Mouse (Mus musculus) layer of hippocampus, postnatal 36 days (tissue): ENCODE results near the gene Abl1. TPM values are rescaled to one million over a fixed set of nuclear protein-coding genes. Genes with fewer than 3 reads are reported as not detected.
A peak's percentile ranks its signal among the peaks of the same experiment; 100 is the strongest.

Experiments
- DNase-seq, 2 experiments: peaks; one replicate each; pipeline ENCODE4 v3.0.0; 2022
- total RNA-seq, 2 experiments: library from RNA; stranded (reverse); gene quantifications; 2 replicates each; pipeline ENCODE4 v1.2.3; 2021

Abl1 gene
- total RNA-seq, 2 experiments from 2014 or later: 44.8 to 46.3 TPM

DNA sequence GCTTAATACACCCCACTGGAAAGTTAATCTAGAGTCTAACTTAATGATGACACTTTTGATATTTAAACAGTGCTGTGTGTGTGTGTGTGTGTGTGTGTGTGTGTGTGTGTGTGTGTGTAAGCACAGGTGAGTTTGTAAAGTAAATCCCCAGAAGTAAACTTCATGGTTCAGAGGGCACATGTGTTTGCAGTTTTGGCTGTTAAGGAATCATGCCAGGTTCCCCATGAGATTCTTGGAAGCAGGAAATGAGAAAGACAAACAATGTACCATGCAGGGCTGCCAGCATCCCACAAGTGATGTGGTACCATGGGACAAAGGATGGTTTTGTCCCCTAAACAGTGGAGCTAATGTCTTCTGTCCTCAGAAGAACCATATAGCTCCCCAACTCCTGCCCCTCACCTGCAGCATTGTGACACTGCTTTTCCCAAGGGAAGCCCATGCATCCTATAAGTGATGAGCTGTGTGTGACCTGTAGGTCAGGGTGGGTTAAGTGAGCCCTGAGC is 57.6 kb downstream of the Abl1 start:
- no peak for DNase-seq

- DNase-seq: no peak
Measured at GRCm38 (mm10) chr2:31746835-31747234, 58.7 kb downstream of the Abl1 start.

DNA sequence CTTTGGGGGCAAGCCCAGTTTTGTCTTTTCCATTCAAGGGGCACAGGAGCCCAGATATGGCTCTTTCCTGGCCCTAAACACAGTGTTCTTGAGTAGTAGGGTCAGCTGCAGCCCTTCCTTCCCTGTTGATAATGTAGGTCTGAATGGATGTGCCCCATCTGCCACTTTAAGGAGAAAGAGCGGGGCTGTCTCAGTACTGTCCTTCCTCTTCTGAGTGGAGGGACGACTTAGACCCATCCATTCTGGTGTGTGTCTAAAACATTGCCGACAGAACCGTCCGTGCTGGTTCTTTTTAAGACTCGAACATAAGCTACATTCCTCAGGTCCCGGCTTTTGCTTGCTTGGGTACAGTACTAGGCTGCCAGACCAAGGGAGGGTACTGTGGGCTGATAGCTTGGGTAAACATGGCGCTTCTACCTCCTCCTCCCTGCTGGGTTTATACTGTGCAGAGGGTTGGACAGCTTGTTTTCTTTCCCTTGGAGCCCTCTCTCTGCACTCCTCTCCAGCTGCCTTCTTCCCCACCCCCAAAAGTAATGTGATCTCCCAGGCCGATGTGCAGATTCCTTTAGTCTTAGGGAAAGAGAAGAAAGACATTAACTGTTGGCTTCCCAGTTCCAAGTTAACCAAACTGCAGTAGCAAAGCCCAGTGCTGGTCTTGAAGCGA is 61.0 kb downstream of the Abl1 start:
- DNase-seq: no peak

- no peak for DNase-seq
Measured at GRCm38 (mm10) chr2:31750133-31750532, 62.0 kb downstream of the Abl1 start.

DNA sequence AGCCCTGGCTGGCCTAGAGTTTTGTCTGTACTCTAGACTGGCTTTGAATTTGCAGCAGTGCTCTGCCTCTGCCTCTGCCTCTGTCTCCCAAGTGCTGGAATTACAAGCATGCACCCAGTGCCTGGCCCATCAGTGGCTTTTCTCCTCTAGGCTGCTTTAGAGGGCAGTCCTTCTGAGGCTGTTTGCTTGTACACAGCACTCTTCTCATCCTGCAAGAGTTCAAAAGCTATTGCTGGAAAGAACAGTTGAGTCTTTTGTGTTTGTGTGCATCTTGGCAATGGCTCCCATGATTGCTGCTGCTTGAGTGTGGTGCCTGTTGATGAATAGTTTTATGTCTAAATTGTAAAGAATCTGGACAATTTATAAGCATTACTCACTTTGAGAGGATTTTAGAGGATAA is 69.3 kb downstream of the Abl1 start:
- DNase-seq: no peak

GRCm38 (mm10) chr2:31758966-31759365 is 70.8 kb downstream of the Abl1 start:
- DNase-seq: no peak

DNA sequence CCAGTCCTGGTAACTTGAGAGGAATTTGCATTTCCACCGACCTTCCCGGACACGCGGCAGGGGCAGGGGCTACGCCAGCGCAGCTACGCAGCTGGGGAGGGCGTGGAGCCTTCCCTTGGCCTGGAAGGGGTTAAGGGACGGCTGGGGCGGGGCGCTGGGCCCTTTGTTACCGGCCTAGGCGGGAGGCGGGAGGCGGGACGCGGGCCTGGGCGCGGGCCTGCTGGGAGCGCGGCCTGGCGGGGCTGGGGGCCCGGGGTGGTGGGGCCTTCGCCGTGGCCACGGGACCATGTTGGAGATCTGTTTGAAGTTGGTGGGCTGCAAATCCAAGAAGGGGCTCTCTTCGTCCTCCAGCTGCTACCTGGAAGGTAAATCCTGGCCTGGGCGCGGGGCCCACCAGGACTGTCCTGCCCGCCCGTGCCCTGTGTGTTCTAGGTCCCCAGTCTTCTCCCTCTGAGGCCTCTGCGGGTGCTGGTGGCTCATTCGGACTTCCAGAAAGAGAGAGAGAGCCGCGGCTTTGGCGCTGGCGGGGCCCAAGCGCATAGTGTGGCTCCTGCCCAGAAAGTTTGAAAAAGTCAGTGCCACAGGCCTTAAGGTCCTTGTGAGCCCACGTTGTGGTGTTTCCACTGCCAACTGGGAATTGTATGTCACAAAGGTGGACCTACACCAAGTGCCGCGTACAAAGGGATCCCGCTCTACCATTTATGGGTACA is 71.7 kb downstream of the Abl1 start:
- peak; percentile 57 to 58 for DNase-seq

- DNase-seq: no peak
Measured at GRCm38 (mm10) chr2:31760486-31760885, 72.3 kb downstream of the Abl1 start.

DNA sequence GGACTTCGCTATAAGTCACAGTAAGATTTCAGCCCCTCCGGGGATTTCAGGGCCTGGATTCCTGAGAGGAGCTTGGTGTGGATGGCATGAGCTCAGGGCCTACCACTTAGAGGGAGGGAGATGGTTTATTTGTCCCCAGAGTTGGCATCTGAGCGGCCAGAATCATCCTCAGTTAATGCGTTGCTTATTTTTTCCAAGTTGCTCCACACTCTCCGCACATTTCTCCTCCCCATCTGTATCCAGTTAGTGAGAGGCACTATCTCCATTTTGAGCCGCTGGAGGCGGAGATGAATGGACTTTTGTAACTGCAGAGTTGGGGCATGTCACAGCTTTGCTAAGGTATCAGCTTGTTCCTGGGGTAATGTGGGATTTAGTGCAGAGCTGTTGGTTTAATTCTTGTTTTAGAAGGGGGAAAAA is 72.9 kb downstream of the Abl1 start:
- no peak for DNase-seq

- no peak for DNase-seq
Measured at GRCm38 (mm10) chr2:31761585-31761984, 73.4 kb downstream of the Abl1 start.

- no peak for DNase-seq
Measured at GRCm38 (mm10) chr2:31762155-31762554, 74.0 kb downstream of the Abl1 start.

GRCm38 (mm10) chr2:31762853-31763252 is 74.7 kb downstream of the Abl1 start:
- no peak for DNase-seq

DNA sequence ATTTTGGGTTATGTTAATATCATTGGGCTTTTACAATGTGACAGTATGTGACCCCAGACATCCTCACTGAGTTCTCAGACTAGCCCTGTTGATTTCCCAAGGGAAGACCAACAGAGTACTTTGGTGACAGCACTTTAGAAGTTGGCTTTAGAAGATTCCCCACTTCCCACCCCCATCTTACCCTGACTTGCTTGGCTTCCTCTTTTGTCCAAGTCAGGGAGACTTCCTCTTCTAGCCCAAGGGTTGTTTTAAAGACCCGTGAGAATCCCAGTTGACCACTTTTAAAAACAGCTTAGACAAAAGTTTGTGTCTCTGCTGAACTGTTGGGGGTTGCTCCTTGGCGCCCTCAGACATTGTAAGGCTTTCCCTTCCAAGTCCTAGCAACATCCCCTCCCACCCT is 75.1 kb downstream of the Abl1 start:
- DNase-seq: no peak

GRCm38 (mm10) chr2:31767104-31767503 is 78.9 kb downstream of the Abl1 start:
- no peak for DNase-seq

GRCm38 (mm10) chr2:31767815-31768214 is 79.6 kb downstream of the Abl1 start:
- no peak for DNase-seq

DNA sequence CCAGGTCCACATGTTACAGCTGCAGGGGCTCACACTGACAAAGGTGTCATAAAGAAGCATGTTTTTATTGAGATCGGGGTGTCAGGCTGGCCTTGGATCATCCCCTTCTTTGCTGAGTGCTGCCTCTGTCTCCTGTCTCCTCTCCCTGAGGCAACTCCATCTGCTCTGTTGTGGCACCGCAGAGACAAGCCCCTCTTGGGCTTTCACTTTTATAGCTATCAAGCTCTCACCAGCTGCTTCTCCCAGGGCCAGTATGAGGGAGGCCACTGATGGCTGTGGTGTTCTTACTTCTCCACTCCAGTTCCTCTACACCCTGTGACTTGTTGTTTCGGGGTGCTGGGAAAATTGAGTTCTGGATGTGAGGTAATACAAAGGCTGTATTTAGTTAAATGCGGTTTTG is 80.9 kb downstream of the Abl1 start:
- no peak for DNase-seq

- no peak for DNase-seq
Measured at GRCm38 (mm10) chr2:31769631-31770111, 81.5 kb downstream of the Abl1 start.

GRCm38 (mm10) chr2:31770781-31771441 is 82.7 kb downstream of the Abl1 start:
- peak in 1 of 2 experiments; percentile 39 for DNase-seq

DNA sequence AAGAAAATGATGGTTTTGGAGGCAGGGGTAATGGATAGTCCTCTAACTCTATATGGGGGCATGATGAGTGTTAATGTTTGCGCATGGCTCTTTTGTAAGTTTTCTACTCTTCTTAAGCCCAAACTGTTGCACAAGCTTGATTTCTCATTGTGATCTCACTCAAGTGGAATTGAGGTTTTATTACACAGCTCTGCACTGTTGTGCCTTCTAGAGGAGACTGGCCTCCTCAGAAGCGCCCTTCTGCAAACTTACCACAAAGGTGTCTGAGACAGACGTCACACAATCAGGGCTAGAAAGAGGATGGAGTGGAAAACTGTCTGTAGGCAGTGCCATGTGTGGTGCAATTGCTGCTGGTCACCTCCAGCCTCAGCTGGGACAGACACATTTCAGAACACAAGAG is 88.3 kb downstream of the Abl1 start:
- no peak for DNase-seq

DNA sequence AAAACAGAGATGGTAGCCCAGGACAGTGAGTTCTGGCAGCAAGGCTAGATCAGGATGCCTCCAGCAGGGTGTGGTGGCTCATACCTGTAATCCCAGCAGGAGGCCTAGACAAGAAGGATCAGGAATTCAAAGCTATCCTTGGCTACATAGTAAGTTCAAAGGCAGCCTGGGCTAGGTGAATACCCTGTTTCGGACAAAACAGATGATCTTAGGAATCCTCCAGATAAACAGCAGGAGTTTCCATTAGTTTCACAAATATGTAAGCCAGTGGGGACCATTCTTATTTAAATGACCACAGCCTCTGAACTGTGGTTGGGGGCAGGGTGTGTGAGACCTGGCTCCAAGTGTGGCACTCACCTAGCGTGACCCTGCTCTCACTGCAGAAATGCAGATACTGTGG is 91.1 kb downstream of the Abl1 start:
- DNase-seq: no peak

GRCm38 (mm10) chr2:31782958-31783602 is 94.9 kb downstream of the Abl1 start:
- DNase-seq: no peak

- peak; percentile 69 to 78 for DNase-seq
Measured at GRCm38 (mm10) chr2:31785074-31785473, 96.9 kb downstream of the Abl1 start.

DNA sequence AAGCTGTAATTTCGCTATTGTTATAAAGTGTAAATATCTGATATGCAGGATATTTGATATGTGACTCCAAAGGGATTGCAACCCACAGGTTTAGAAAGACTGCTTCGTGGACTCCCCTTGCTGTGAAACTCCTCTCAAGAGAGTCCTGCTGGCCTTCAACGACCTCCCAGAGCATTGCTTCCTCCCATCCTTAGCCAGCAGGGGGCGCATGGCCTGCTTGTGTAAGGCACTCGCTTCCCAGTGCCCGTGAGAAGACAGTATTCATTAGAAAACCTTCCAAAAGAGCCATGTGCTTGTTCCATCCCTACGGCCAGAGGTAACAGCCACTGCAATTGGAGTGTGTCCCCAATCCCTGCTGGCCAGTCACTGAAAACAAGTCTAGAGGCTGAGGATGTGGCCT is 98.9 kb downstream of the Abl1 start:
- DNase-seq: peak; percentile 66 to 78
